Mouse (Mus musculus): ENCODE data around the gene Mertk.

DNA sequence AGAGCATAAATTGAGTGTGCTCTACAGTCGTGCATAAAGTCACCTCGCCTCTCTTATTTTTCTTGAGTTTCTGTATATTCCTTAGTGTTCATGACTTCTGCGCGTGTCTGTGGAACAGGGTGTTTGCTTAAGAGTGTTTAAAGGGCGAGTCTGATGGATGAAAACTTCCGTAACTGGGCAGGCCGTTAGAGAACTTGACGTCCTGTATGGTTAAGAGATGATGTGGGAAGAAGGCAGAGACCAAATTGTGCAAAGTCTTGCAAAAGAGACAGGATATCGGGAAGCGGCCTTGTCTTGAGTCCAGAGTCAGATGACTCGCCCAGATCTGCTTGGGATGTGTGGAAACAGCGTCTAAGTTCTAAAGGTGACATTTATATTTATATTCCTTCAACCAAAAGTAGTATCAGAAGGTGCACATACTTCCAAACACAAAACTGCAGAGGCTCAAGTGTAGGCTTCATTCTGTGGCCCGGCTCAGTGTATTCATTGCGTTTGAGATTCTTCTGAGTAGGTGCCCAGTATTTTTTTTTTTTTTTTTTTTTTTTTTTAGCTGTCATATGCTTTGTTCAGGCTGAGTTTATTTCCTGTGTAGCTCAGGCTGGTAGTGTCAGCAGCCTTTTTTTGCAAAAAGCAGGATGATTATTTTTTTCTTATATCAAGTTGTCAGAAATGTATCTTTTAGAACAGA, 120.3 kb downstream of the Mertk start:
- TF ChIP-seq CTCF (IDR thresholded peaks at IDR 0.05; ENCODE audit: low read depth) (no peak), EP300 (IDR thresholded peaks at IDR 0.05; ENCODE audit: low read depth) (no peak)

All from liver, embryonic 14.5 days (tissue).